Mouse (Mus musculus) neural tube, embryonic 14.5 days (tissue): ENCODE measurements at regions not wholly inside any gene's neighbourhood (a gene's known extent, or its start where the extent isn't known, plus 50 kb on each side); places are given as distances from the start of the nearest gene placed in this dataset.

ENCODE experiments used
- ATAC-seq: fragments of 200-750 bp; cut with Nextera tagmentation; 2 replicates; pipeline ENCODE4 v1.8.0; 2017; ENCODE audit warnings: low read depth, mild to moderate bottlenecking, moderate TSS enrichment, moderate library complexity
- H3K27ac ChIP-seq: fragments of 300-500 bp; sonication (generic); 2 replicates; pipeline ENCODE4 v1.5.1; 2014; ENCODE audit warnings: low read depth, mild to moderate bottlenecking, control low read depth, low read length, moderate library complexity, mixed read lengths
- H3K27me3 ChIP-seq: fragments of 300-500 bp; sonication (generic); 2 replicates; pipeline ENCODE4 v1.6.1; 2014; ENCODE audit warnings: low read length; ENCODE audit not compliant: control insufficient read depth, insufficient read depth
- H3K36me3 ChIP-seq: fragments of 300-500 bp; sonication (generic); 2 replicates; pipeline ENCODE4 v1.6.1; 2014; ENCODE audit warnings: low read length, mixed read lengths; ENCODE audit not compliant: control insufficient read depth, insufficient read depth
- H3K4me1 ChIP-seq: fragments of 300-500 bp; sonication (generic); 2 replicates; pipeline ENCODE4 v1.6.1; 2014; ENCODE audit warnings: low read length; ENCODE audit not compliant: control insufficient read depth, insufficient read depth
- H3K4me2 ChIP-seq: fragments of 300-500 bp; sonication (generic); 2 replicates; pipeline ENCODE4 v1.6.1; 2014; ENCODE audit warnings: mild to moderate bottlenecking, low read depth, low read length, control low read depth
- H3K4me3 ChIP-seq: fragments of 300-500 bp; sonication (generic); 2 replicates; pipeline ENCODE4 v1.5.1; 2014; ENCODE audit warnings: low read depth, low read length, control low read depth, mixed read lengths
- H3K9ac ChIP-seq: fragments of 300-500 bp; sonication (generic); replicated peaks from 2 replicates; pipeline ENCODE4 v1.6.1; 2014; ENCODE audit warnings: low read depth, mild to moderate bottlenecking, control low read depth, low read length, mixed read lengths
- H3K9me3 ChIP-seq: fragments of 300-500 bp; sonication (generic); 2 replicates; pipeline ENCODE4 v1.6.1; 2016; ENCODE audit warnings: low read length; ENCODE audit not compliant: control insufficient read depth
- WGBS: fragments of 180-500 bp; shearing (Covaris S2); extraction: QIAGEN DNeasy Blood & Tissue Kit; methylation state at CpG from one replicate; pipeline ENCODE4 v1.1.7; 2014; 5-methylcytosine and 5-hydroxymethylcytosine counted together

DNA sequence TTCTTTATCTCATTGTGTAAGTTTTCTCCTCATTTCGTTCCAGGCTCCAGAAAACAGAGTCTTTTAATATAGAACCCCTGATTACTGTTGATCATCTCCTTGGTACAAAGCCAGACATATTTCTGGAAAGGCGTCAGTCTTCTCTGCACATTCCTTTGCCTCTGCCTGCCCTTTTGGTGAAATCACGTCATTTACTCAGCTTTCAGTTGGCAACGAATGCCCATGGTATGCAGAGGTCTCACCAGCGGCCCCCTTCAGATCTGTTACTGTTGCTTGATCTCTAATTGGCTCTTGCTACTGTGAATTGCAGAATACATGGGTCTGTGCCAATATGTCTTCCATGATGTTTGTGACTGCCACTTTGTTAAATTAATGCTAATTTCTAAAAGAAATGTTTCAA lies 412.0 kb upstream of the Pitx2 start:
- 87% methylated on average over 5 of the region's 5 CpGs for WGBS
- Histone ChIP-seq H3K9ac (no peak overlapping the region), H3K27ac (no peak overlapping the region)

DNA sequence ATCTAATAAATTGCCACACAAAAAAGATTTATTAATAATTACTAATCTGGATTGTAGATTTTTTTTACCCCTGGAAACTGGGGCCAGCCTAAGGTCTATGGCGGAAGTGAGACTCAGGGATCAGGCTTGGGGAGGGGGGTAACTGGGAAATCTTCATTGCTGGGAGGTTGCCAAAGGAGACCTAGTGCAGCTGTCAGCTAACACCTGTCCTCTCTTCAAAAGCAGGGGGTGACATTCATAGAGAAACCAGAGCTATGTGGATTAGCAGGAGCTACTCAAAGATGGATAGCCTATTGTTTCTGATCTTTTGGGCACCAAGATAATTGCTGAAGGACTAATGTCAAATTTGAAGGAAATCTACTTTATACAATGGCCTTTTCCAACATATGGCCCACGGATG lies 403.7 kb upstream of the Pitx2 start:
- no peak for ATAC-seq
- Histone ChIP-seq H3K27ac (no peak overlapping the region), H3K9me3 (no peaks in the 10 kb centered on the region), H3K9ac (no peak overlapping the region), H3K4me2 (no peak overlapping the region), H3K4me1 (no peaks in the 10 kb centered on the region), H3K36me3 (no peaks in the 10 kb centered on the region), H3K27me3 (no peaks in the 10 kb centered on the region), H3K4me3 (no peak overlapping the region)
- WGBS, result 90% methylated on average over 2 of the region's 2 CpGs

More for the DNA sequence above, 412.0 kb upstream of the Pitx2 start:
- Histone ChIP-seq H3K4me3 (no peak overlapping the region), H3K36me3 (no peaks in the 10 kb centered on the region), H3K4me2 (no peak overlapping the region), H3K27me3 (no peaks in the 10 kb centered on the region), H3K9me3 (no peaks in the 10 kb centered on the region), H3K4me1 (no peaks in the 10 kb centered on the region)
- no peak for ATAC-seq

DNA sequence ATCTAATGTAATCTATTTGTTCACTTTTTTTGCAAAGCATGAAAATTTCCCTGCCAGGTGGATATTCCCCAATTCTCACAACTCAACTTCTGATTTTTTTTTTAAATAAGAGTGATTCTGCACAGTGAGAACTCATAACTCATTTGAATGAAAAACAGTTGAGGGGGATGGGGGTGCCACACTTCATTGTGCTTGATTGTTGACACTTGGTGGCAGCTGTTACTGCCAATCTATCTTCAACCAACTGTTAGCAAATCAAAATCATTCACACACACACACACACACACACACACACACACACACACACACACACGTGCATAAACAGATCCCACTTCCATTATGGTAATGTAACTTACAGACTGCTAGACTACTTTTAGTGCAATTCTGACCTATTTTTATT lies 401.8 kb upstream of the Pitx2 start:
- 47% methylated on average over 1 of the region's 1 CpGs for WGBS
- H3K27ac ChIP-seq, result no peak overlapping the region

DNA sequence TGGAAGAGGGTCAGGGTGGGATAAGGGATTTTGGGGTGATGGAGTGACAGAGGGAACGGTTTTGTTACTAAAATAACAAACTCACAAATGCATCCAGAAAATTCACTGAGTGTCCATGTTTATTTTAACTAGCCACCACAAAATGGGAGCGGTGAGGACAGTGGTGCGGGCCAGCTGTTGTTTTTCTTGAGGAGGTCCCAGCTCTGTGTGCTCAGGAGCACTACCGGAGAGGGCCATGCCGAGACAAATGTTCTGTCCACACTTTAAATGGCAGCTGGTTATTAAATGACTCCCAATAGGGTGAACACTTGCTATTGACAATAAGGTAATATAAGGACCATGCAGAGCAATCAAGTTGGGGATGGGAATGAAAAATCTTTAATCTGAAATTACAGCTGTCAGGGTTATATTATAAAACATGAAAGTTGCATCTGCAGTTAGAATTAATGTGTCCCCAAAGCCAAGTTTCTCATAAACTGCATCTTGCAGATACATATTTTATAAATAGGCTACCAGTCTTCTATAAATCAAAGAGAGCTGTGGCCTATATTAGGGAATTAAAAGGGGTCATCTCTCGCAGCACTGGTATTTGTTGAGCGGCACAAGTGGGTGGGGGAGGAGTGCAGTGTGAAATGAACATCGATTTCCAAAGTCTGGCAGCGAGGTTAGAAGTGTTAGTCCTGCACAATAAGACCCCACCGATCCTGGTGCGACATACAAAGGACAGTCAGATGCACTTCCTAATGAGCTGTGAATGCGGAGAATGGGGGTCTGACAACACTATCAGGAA lies 370.1 kb upstream of the Pitx2 start:
- Histone ChIP-seq H3K36me3 (no peaks in the 10 kb centered on the region), H3K4me3 (no peak overlapping the region), H3K27ac (no peak overlapping the region), H3K4me2 (no peak overlapping the region), H3K9ac (no peak overlapping the region), H3K9me3 (no peaks in the 10 kb centered on the region), H3K4me1 (no peaks in the 10 kb centered on the region), H3K27me3 (no peaks in the 10 kb centered on the region)
- WGBS, result 42% methylated on average over 12 of the region's 12 CpGs
- ATAC-seq, result peak; percentile 77; the same call in 1 of the 2 replicates

More for the DNA sequence above, 401.8 kb upstream of the Pitx2 start:
- ATAC-seq, result no peak
- Histone ChIP-seq H3K9ac (no peak overlapping the region), H3K9me3 (no peaks in the 10 kb centered on the region), H3K4me1 (no peaks in the 10 kb centered on the region), H3K4me3 (no peak overlapping the region), H3K4me2 (no peak overlapping the region), H3K27me3 (no peaks in the 10 kb centered on the region), H3K36me3 (no peaks in the 10 kb centered on the region)

DNA sequence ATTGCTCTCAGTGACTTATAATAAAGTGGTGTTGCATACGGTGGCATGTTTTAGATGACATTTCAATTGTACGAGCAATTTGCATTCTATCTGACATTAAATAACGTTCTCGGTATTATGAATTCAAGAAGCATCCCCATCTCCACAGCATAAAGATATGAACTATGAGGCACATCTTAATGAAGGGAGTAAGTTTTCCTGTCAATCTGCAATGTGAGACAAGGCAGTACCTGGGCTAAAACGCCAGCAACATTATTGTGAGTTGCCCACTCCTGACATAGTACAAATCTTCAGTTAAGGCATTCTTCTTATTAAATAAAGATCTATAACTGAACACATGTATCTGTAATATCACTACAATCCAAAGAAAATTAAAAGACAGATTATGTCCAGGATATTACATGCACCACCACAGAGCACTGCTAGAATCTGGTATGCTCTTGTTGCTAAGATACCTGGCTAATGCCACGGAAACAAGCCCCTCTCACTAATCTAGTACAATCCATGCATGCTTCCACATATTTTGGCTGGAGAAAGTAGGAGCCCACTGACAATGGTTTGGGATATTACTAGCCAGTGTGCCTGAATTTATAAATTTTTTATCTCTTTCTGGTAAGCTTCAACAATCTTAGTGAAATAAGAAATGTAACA lies 349.2 kb upstream of the Pitx2 start:
- 68% methylated on average over 6 of the region's 6 CpGs for WGBS
- H3K4me1 ChIP-seq, result no peaks in the 10 kb centered on the region
- no peak overlapping the region for H3K27ac ChIP-seq
- no peak overlapping the region for H3K9ac ChIP-seq
- no peaks in the 10 kb centered on the region for H3K27me3 ChIP-seq
- H3K4me3 ChIP-seq, result no peak overlapping the region
- H3K36me3 ChIP-seq, result no peaks in the 10 kb centered on the region
- no peaks in the 10 kb centered on the region for H3K9me3 ChIP-seq
- H3K4me2 ChIP-seq, result no peak overlapping the region
- no peak for ATAC-seq

DNA sequence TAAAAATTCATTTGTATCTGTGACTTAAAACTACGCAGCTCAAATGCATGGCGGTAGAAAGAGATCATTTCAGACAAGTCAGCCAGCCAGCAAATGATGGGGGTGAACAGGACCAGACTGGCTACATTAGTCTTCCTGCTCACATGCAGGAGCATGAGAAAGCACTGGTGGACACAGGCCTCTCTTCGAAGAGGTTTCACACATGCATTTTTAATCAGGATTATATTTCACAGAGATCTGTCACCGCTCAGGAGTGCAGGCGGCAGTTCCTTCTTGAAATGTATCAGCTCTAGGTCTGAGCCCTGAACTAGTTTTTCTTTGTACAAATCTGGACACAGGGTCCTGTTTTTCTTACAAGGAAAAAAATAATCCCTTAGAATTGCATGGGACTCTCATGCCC lies 343.2 kb upstream of the Pitx2 start:
- no peak for ATAC-seq
- no peaks in the 10 kb centered on the region for H3K27me3 ChIP-seq
- H3K4me1 ChIP-seq, result no peaks in the 10 kb centered on the region
- no peaks in the 10 kb centered on the region for H3K36me3 ChIP-seq
- 52% methylated on average over 5 of the region's 5 CpGs for WGBS
- H3K9ac ChIP-seq, result no peak overlapping the region
- H3K27ac ChIP-seq, result no peak overlapping the region
- H3K4me3 ChIP-seq, result no peak overlapping the region
- no peaks in the 10 kb centered on the region for H3K9me3 ChIP-seq
- H3K4me2 ChIP-seq, result no peak overlapping the region

DNA sequence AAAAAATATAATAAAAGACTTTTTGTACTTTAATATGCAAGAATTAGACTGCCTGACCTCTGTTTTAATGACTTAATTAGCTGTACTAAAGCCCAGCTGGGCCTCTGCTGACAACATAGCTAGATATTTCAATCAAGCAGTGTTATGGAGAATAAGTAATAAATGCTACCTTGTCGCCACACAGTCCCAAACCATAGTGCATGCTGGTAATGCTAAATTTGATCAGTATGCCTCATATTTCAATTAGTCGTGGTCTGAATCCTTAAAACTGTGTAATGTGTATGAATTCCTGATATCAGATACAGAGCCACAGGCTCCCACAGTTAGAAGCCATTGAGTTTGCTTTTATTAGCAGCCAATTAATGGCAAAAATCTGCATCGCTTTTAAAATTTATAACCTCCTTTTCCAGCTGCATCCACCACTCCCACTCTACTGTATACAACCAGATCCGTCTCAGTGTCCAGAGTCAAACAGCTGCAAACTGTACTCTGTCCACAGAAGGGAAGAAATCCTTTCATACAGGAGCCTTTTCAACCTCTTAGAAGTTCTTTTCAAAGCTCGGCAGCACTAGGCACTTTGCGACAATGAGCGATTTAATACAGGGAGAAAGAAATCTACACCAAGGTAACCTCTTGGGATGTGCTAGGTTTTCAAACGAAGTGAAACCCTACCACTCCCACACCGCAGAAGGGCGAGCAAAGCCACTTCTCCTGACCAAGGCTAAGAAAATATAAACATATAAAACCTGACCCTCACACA lies 317.8 kb upstream of the Pitx2 start:
- WGBS, result 38% methylated on average over 10 of the region's 10 CpGs
- Histone ChIP-seq H3K9me3 (no peaks in the 10 kb centered on the region), H3K27me3 (no peaks in the 10 kb centered on the region), H3K9ac (no peak overlapping the region), H3K36me3 (no peaks in the 10 kb centered on the region), H3K4me1 (0 out of 2 replicates have a peak, but pooled peaks cover 2% of the 10 kb centered on the region), H3K27ac (no peak overlapping the region), H3K4me2 (no peak overlapping the region), H3K4me3 (no peak overlapping the region)
- ATAC-seq, result peak; percentile 58

DNA sequence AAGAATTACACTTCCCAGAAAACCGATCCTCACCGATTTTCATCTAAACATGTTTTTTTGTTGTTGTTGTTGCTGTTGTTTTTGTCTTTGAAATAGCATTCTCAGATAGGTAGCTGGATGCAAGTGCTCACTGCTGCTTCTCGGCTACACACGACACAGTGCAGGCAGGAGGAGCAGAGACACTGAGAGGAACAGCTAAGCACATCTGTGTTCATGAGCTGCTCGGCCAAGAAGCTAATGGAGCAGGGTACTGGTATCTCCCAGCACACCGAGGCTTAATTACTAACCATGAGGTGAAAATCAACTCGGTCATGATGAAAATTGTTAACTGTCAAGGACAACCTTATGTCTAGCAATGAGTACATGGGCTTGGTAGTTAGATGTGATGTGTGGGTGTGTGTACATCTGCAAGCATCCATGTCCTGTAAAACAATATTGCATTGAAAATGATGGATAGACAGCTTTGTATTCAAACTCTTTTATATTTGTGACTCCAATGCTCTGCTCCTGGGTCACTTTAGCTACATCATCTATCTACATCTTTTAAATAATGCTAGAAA lies 316.0 kb upstream of the Pitx2 start:
- Histone ChIP-seq H3K4me2 (no peak overlapping the region), H3K4me3 (no peak overlapping the region), H3K36me3 (no peaks in the 10 kb centered on the region), H3K9ac (no peak overlapping the region), H3K4me1 (0 out of 2 replicates have a peak, but pooled peaks cover 2% of the 10 kb centered on the region), H3K9me3 (no peaks in the 10 kb centered on the region), H3K27me3 (no peaks in the 10 kb centered on the region), H3K27ac (no peak overlapping the region)
- WGBS, result 55% methylated on average over 7 of the region's 7 CpGs
- peak; percentile 83 for ATAC-seq
